Mouse (Mus musculus): ENCODE measurements around the gene Fkbp1a. TPM values are rescaled to one million over a fixed set of nuclear protein-coding genes. Genes with fewer than 3 reads are reported as not detected.

The Fkbp1a gene
- polyA plus RNA-seq, 1 experiment from 2014 or later = 710 TPM

- ATAC-seq (replicated peaks; ENCODE audit: low FRiP score, low TSS enrichment, low read depth) = no peak
- Histone ChIP-seq H3K27ac (ENCODE audit: low read depth) (no peak overlapping the region), H3K4me3 (ENCODE audit: low read depth, low read length) (no peak overlapping the region), H3K4me2 (ENCODE audit: low read length) (no peak overlapping the region), H3K9me3 (ENCODE audit: control insufficient read depth, low read length) (no peaks in the 10 kb centered on the region), H3K4me1 (replicated peaks; ENCODE audit: control insufficient read depth, insufficient read depth, low read length) (no peaks in the 10 kb centered on the region), H3K9ac (ENCODE audit: low read length) (no peak overlapping the region), H3K27me3 (replicated peaks; ENCODE audit: control insufficient read depth, insufficient read depth, low read length) (no peaks in the 10 kb centered on the region), H3K36me3 (ENCODE audit: control insufficient read depth, insufficient read depth, low read length) (peaks cover 13% of the 10 kb centered on the region; the same call in 1 of the 2 replicates)
- no peak for DNase-seq (ENCODE audit: low spot score)
- WGBS = 61% methylated on average over 4 of the region's 4 CpGs
Observed at GRCm38 (mm10) chr2:151524324-151525041, 17.8 kb upstream of the Fkbp1a start.

GRCm38 (mm10) chr2:151525520-151525919 lies 16.8 kb upstream of the Fkbp1a start:
- no peaks in the 10 kb centered on the region for H3K27me3 ChIP-seq (replicated peaks; ENCODE audit: control insufficient read depth, insufficient read depth, low read length)
- H3K9me3 ChIP-seq (ENCODE audit: control insufficient read depth, low read length) = no peaks in the 10 kb centered on the region
- WGBS = 60% methylated on average over 2 of the region's 2 CpGs
- no peaks in the 10 kb centered on the region for H3K4me1 ChIP-seq (replicated peaks; ENCODE audit: control insufficient read depth, insufficient read depth, low read length)
- no peak overlapping the region for H3K9ac ChIP-seq (ENCODE audit: low read length)
- peaks cover 5% of the 10 kb centered on the region; the same call in 1 of the 2 replicates for H3K36me3 ChIP-seq (ENCODE audit: control insufficient read depth, insufficient read depth, low read length)
- no peak for ATAC-seq (replicated peaks; ENCODE audit: low FRiP score, low TSS enrichment, low read depth)
- DNase-seq (ENCODE audit: low spot score) = no peak
- H3K4me3 ChIP-seq (ENCODE audit: low read depth, low read length) = no peak overlapping the region
- no peak overlapping the region for H3K4me2 ChIP-seq (ENCODE audit: low read length)
- H3K27ac ChIP-seq (ENCODE audit: low read depth) = no peak overlapping the region

- no peak overlapping the region for H3K4me2 ChIP-seq (ENCODE audit: low read length)
- 81% methylated on average over 1 of the region's 1 CpGs for WGBS
- no peak for DNase-seq (ENCODE audit: low spot score)
- no peaks in the 10 kb centered on the region for H3K27me3 ChIP-seq (replicated peaks; ENCODE audit: control insufficient read depth, insufficient read depth, low read length)
- H3K27ac ChIP-seq (ENCODE audit: low read depth) = no peak overlapping the region
- H3K9ac ChIP-seq (ENCODE audit: low read length) = no peak overlapping the region
- no peaks in the 10 kb centered on the region for H3K9me3 ChIP-seq (ENCODE audit: control insufficient read depth, low read length)
- no peaks in the 10 kb centered on the region for H3K4me1 ChIP-seq (replicated peaks; ENCODE audit: control insufficient read depth, insufficient read depth, low read length)
- H3K4me3 ChIP-seq (ENCODE audit: low read depth, low read length) = no peak overlapping the region
- H3K36me3 ChIP-seq (ENCODE audit: control insufficient read depth, insufficient read depth, low read length) = no peaks in the 10 kb centered on the region
- no peak for ATAC-seq (replicated peaks; ENCODE audit: low FRiP score, low TSS enrichment, low read depth)
Observed at GRCm38 (mm10) chr2:151528066-151528465, 14.2 kb upstream of the Fkbp1a start.

- H3K9ac ChIP-seq (ENCODE audit: low read length) = no peak overlapping the region
- no peak overlapping the region for H3K27ac ChIP-seq (ENCODE audit: low read depth)
- no peak overlapping the region for H3K4me2 ChIP-seq (ENCODE audit: low read length)
- no peaks in the 10 kb centered on the region for H3K27me3 ChIP-seq (replicated peaks; ENCODE audit: control insufficient read depth, insufficient read depth, low read length)
- no peak for DNase-seq (ENCODE audit: low spot score)
- H3K9me3 ChIP-seq (ENCODE audit: control insufficient read depth, low read length) = no peaks in the 10 kb centered on the region
- no peaks in the 10 kb centered on the region for H3K4me1 ChIP-seq (replicated peaks; ENCODE audit: control insufficient read depth, insufficient read depth, low read length)
- ATAC-seq (replicated peaks; ENCODE audit: low FRiP score, low TSS enrichment, low read depth) = no peak
- H3K36me3 ChIP-seq (ENCODE audit: control insufficient read depth, insufficient read depth, low read length) = no peaks in the 10 kb centered on the region
- no peak overlapping the region for H3K4me3 ChIP-seq (ENCODE audit: low read depth, low read length)
Observed at GRCm38 (mm10) chr2:151529169-151529568, 13.1 kb upstream of the Fkbp1a start.

GRCm38 (mm10) chr2:151530378-151531230 lies 11.7 kb upstream of the Fkbp1a start:
- DNase-seq (ENCODE audit: low spot score) (no peak), ATAC-seq (replicated peaks; ENCODE audit: low FRiP score, low TSS enrichment, low read depth) (no peak)
- Histone ChIP-seq H3K9ac (ENCODE audit: low read length) (no peak overlapping the region), H3K36me3 (ENCODE audit: control insufficient read depth, insufficient read depth, low read length) (no peaks in the 10 kb centered on the region), H3K9me3 (ENCODE audit: control insufficient read depth, low read length) (no peaks in the 10 kb centered on the region), H3K27me3 (replicated peaks; ENCODE audit: control insufficient read depth, insufficient read depth, low read length) (no peaks in the 10 kb centered on the region), H3K27ac (ENCODE audit: low read depth) (no peak overlapping the region), H3K4me1 (replicated peaks; ENCODE audit: control insufficient read depth, insufficient read depth, low read length) (no peaks in the 10 kb centered on the region), H3K4me2 (ENCODE audit: low read length) (no peak overlapping the region), H3K4me3 (ENCODE audit: low read depth, low read length) (no peak overlapping the region)
- 61% methylated on average over 8 of the region's 8 CpGs for WGBS

- no peak overlapping the region for H3K4me2 ChIP-seq (ENCODE audit: low read length)
- H3K9ac ChIP-seq (ENCODE audit: low read length) = no peak overlapping the region
- ATAC-seq (replicated peaks; ENCODE audit: low FRiP score, low TSS enrichment, low read depth) (no peak), DNase-seq (ENCODE audit: low spot score) (no peak)
- H3K27ac ChIP-seq (ENCODE audit: low read depth) = no peak overlapping the region
- no peaks in the 10 kb centered on the region for H3K27me3 ChIP-seq (replicated peaks; ENCODE audit: control insufficient read depth, insufficient read depth, low read length)
- no peaks in the 10 kb centered on the region for H3K36me3 ChIP-seq (ENCODE audit: control insufficient read depth, insufficient read depth, low read length)
- 92% methylated on average over 6 of the region's 6 CpGs for WGBS
- no peak overlapping the region for H3K4me3 ChIP-seq (ENCODE audit: low read depth, low read length)
- H3K4me1 ChIP-seq (replicated peaks; ENCODE audit: control insufficient read depth, insufficient read depth, low read length) = 0 out of 2 replicates have a peak, but pooled peaks cover 3% of the 10 kb centered on the region
- H3K9me3 ChIP-seq (ENCODE audit: control insufficient read depth, low read length) = no peaks in the 10 kb centered on the region
Observed at GRCm38 (mm10) chr2:151533632-151534031, 8.7 kb upstream of the Fkbp1a start.

- ATAC-seq (replicated peaks; ENCODE audit: low FRiP score, low TSS enrichment, low read depth) = peak; percentile 51
- WGBS = 29% methylated on average over 1 of the region's 1 CpGs
- Histone ChIP-seq H3K4me1 (replicated peaks; ENCODE audit: control insufficient read depth, insufficient read depth, low read length) (0 out of 2 replicates have a peak, but pooled peaks cover 3% of the 10 kb centered on the region), H3K9ac (ENCODE audit: low read length) (no peak overlapping the region), H3K27me3 (replicated peaks; ENCODE audit: control insufficient read depth, insufficient read depth, low read length) (no peaks in the 10 kb centered on the region), H3K4me3 (ENCODE audit: low read depth, low read length) (no peak overlapping the region), H3K4me2 (ENCODE audit: low read length) (peak overlapping the region; percentile 18; the same call in 1 of the 2 replicates), H3K9me3 (ENCODE audit: control insufficient read depth, low read length) (no peaks in the 10 kb centered on the region), H3K27ac (ENCODE audit: low read depth) (peak overlapping the region; percentile 59), H3K36me3 (ENCODE audit: control insufficient read depth, insufficient read depth, low read length) (no peaks in the 10 kb centered on the region)
- no peak for DNase-seq (ENCODE audit: low spot score)
Observed at GRCm38 (mm10) chr2:151535961-151536617, 6.2 kb upstream of the Fkbp1a start.

GRCm38 (mm10) chr2:151536618-151536974 lies 5.7 kb upstream of the Fkbp1a start:
- Histone ChIP-seq H3K9me3 (ENCODE audit: control insufficient read depth, low read length) (no peaks in the 10 kb centered on the region), H3K4me1 (replicated peaks; ENCODE audit: control insufficient read depth, insufficient read depth, low read length) (peaks cover 6% of the 10 kb centered on the region; the same call in 1 of the 2 replicates), H3K4me3 (ENCODE audit: low read depth, low read length) (no peak overlapping the region), H3K27me3 (replicated peaks; ENCODE audit: control insufficient read depth, insufficient read depth, low read length) (no peaks in the 10 kb centered on the region), H3K27ac (ENCODE audit: low read depth) (peak overlapping the region; percentile 59), H3K36me3 (ENCODE audit: control insufficient read depth, insufficient read depth, low read length) (no peaks in the 10 kb centered on the region), H3K4me2 (ENCODE audit: low read length) (peak overlapping the region; percentile 18; the same call in 1 of the 2 replicates), H3K9ac (ENCODE audit: low read length) (no peak overlapping the region)
- no peak for DNase-seq (ENCODE audit: low spot score)
- WGBS = 42% methylated on average over 5 of the region's 5 CpGs
- no peak for ATAC-seq (replicated peaks; ENCODE audit: low FRiP score, low TSS enrichment, low read depth)

Data from intestine, embryonic 14.5 days (tissue).